Mouse (Mus musculus): ENCODE measurements around the gene Hoxa6. TPM values are rescaled to one million over a fixed set of nuclear protein-coding genes. Genes with fewer than 3 reads are reported as not detected.

The Hoxa6 gene
- polyA plus RNA-seq, 1 experiment from 2014 or later, result not detected

- Histone ChIP-seq H3K4me2 (ENCODE audit: low read length) (peak overlapping the region; percentile 44), H3K4me1 (ENCODE audit: control insufficient read depth in 2 of 2, insufficient read depth in 2 of 2, low read length in 2 of 2) (peaks cover 4 to 15% of the 10 kb centered on the region in 2 experiments; a peak in 3 of 4 replicates), H3K4me3 (ENCODE audit: control insufficient read depth in 1 of 2, insufficient read depth in 1 of 2, low read depth in 1 of 2, low read length in 2 of 2) (peak overlapping the region; percentile 12 to 67; a peak in 3 of 4 replicates), H3K36me3 (ENCODE audit: control insufficient read depth, insufficient read depth, low read length) (no peaks in the 10 kb centered on the region), H3K9ac (ENCODE audit: low read length) (peak overlapping the region; percentile 52; the same call in 1 of the 2 replicates), H3K9me3 (ENCODE audit: control insufficient read depth, low read length) (no peaks in the 10 kb centered on the region), H3K27ac (replicated peaks in 1 of 2; ENCODE audit: control insufficient read depth in 1 of 2, insufficient read depth in 1 of 2, low read depth in 2 of 2, low read length in 2 of 2) (0 out of 4 replicates have a peak overlapping the region, but pooled peaks of 1 of the 2 experiments have one; percentile 28), H3K27me3 (ENCODE audit: control insufficient read depth, insufficient read depth, low read length) (peaks cover 100% of the 10 kb centered on the region)
- no peak for ATAC-seq (ENCODE audit: insufficient number of reproducible peaks, insufficient read depth, low FRiP score, low read depth)
- WGBS, result 11% methylated on average over 30 of the region's 30 CpGs
Observed at GRCm38 (mm10) chr6:52160511-52161335, 47.8 kb downstream of the Hoxa6 start.

- ATAC-seq (ENCODE audit: insufficient number of reproducible peaks, insufficient read depth, low FRiP score, low read depth), result no peak
- no peaks in the 10 kb centered on the region for H3K36me3 ChIP-seq (ENCODE audit: control insufficient read depth, insufficient read depth, low read length)
- no peaks in the 10 kb centered on the region for H3K9me3 ChIP-seq (ENCODE audit: control insufficient read depth, low read length)
- 8% methylated on average over 8 of the region's 9 CpGs for WGBS
- H3K27me3 ChIP-seq (ENCODE audit: control insufficient read depth, insufficient read depth, low read length), result peaks cover 100% of the 10 kb centered on the region
- H3K4me2 ChIP-seq (ENCODE audit: low read length), result peak overlapping the region; percentile 99
- peaks cover 4 to 15% of the 10 kb centered on the region in 2 experiments; a peak in 3 of 4 replicates for H3K4me1 ChIP-seq (ENCODE audit: control insufficient read depth in 2 of 2, insufficient read depth in 2 of 2, low read length in 2 of 2)
- no peak overlapping the region for H3K27ac ChIP-seq (replicated peaks in 1 of 2; ENCODE audit: control insufficient read depth in 1 of 2, insufficient read depth in 1 of 2, low read depth in 2 of 2, low read length in 2 of 2)
- H3K4me3 ChIP-seq (ENCODE audit: control insufficient read depth in 1 of 2, insufficient read depth in 1 of 2, low read depth in 1 of 2, low read length in 2 of 2), result peak overlapping the region; percentile 10 to 67; a peak in 3 of 4 replicates
- 0 out of 2 replicates have a peak overlapping the region, but pooled peaks have one; percentile 52 for H3K9ac ChIP-seq (ENCODE audit: low read length)
Observed at GRCm38 (mm10) chr6:52159979-52160378, 48.5 kb downstream of the Hoxa6 start.

GRCm38 (mm10) chr6:52159164-52159761 lies 49.3 kb downstream of the Hoxa6 start:
- Histone ChIP-seq H3K27me3 (ENCODE audit: control insufficient read depth, insufficient read depth, low read length) (peaks cover 100% of the 10 kb centered on the region), H3K4me2 (ENCODE audit: low read length) (peak overlapping the region; percentile 99), H3K4me3 (ENCODE audit: control insufficient read depth in 1 of 2, insufficient read depth in 1 of 2, low read depth in 1 of 2, low read length in 2 of 2) (peak overlapping the region; percentile 63 to 67), H3K36me3 (ENCODE audit: control insufficient read depth, insufficient read depth, low read length) (no peaks in the 10 kb centered on the region), H3K4me1 (ENCODE audit: control insufficient read depth in 2 of 2, insufficient read depth in 2 of 2, low read length in 2 of 2) (peaks cover 4 to 15% of the 10 kb centered on the region in 2 experiments; a peak in 3 of 4 replicates), H3K27ac (replicated peaks in 1 of 2; ENCODE audit: control insufficient read depth in 1 of 2, insufficient read depth in 1 of 2, low read depth in 2 of 2, low read length in 2 of 2) (peak overlapping the region; percentile 55 to 67), H3K9ac (ENCODE audit: low read length) (peak overlapping the region; percentile 67), H3K9me3 (ENCODE audit: control insufficient read depth, low read length) (no peaks in the 10 kb centered on the region)
- 7% methylated on average over 12 of the region's 12 CpGs for WGBS
- ATAC-seq (ENCODE audit: insufficient number of reproducible peaks, insufficient read depth, low FRiP score, low read depth), result peak; percentile 27; the same call in 1 of the 2 replicates

- peak within 1 kb of the TSS; percentile 63 to 67 for H3K4me3 ChIP-seq (ENCODE audit: control insufficient read depth in 1 of 2, insufficient read depth in 1 of 2, low read depth in 1 of 2, low read length in 2 of 2)
- no peaks in the 10 kb centered on the region for H3K36me3 ChIP-seq (ENCODE audit: control insufficient read depth, insufficient read depth, low read length)
- 1% methylated on average over 52 of the region's 55 CpGs for WGBS
- peaks cover 100% of the 10 kb centered on the region for H3K27me3 ChIP-seq (ENCODE audit: control insufficient read depth, insufficient read depth, low read length)
- ATAC-seq (ENCODE audit: insufficient number of reproducible peaks, insufficient read depth, low FRiP score, low read depth), result peak; percentile 67
- no peaks in the 10 kb centered on the region for H3K9me3 ChIP-seq (ENCODE audit: control insufficient read depth, low read length)
- H3K4me1 ChIP-seq (ENCODE audit: control insufficient read depth in 2 of 2, insufficient read depth in 2 of 2, low read length in 2 of 2), result peaks cover 3 to 15% of the 10 kb centered on the region in 2 experiments; a peak in 3 of 4 replicates
- H3K27ac ChIP-seq (replicated peaks in 1 of 2; ENCODE audit: control insufficient read depth in 1 of 2, insufficient read depth in 1 of 2, low read depth in 2 of 2, low read length in 2 of 2), result peak within 1 kb of the TSS; percentile 55 to 67
- H3K4me2 ChIP-seq (ENCODE audit: low read length), result peak within 1 kb of the TSS; percentile 99
- H3K9ac ChIP-seq (ENCODE audit: low read length), result peak within 1 kb of the TSS; percentile 67
Observed at GRCm38 (mm10) chr6:52158276-52159051, 50.1 kb downstream of the Hoxa6 start, which contains the start of gene Hoxa1. Hoxa1 (minus strand) TSS chr6:52158317.

- no peaks in the 10 kb centered on the region for H3K36me3 ChIP-seq (ENCODE audit: control insufficient read depth, insufficient read depth, low read length)
- peak overlapping the region; percentile 99 for H3K4me2 ChIP-seq (ENCODE audit: low read length)
- no peak for ATAC-seq (ENCODE audit: insufficient number of reproducible peaks, insufficient read depth, low FRiP score, low read depth)
- H3K9me3 ChIP-seq (ENCODE audit: control insufficient read depth, low read length), result no peaks in the 10 kb centered on the region
- WGBS, result under 1% methylated on average over 32 of the region's 32 CpGs
- peak overlapping the region; percentile 63 to 67 for H3K4me3 ChIP-seq (ENCODE audit: control insufficient read depth in 1 of 2, insufficient read depth in 1 of 2, low read depth in 1 of 2, low read length in 2 of 2)
- peak overlapping the region; percentile 9; the same call in 1 of the 2 replicates for H3K9ac ChIP-seq (ENCODE audit: low read length)
- H3K27ac ChIP-seq (replicated peaks in 1 of 2; ENCODE audit: control insufficient read depth in 1 of 2, insufficient read depth in 1 of 2, low read depth in 2 of 2, low read length in 2 of 2), result no peak overlapping the region
- H3K27me3 ChIP-seq (ENCODE audit: control insufficient read depth, insufficient read depth, low read length), result peaks cover 100% of the 10 kb centered on the region
- peaks cover 0 to 15% of the 10 kb centered on the region in 2 experiments; a peak in 3 of 4 replicates for H3K4me1 ChIP-seq (ENCODE audit: control insufficient read depth in 2 of 2, insufficient read depth in 2 of 2, low read length in 2 of 2)
Observed at GRCm38 (mm10) chr6:52157466-52158275, 50.9 kb downstream of the Hoxa6 start.

GRCm38 (mm10) chr6:52156551-52157200 lies 51.8 kb downstream of the Hoxa6 start:
- WGBS, result 3% methylated on average over 20 of the region's 20 CpGs
- Histone ChIP-seq H3K4me2 (ENCODE audit: low read length) (peak overlapping the region; percentile 99; the same call in 1 of the 2 replicates), H3K27ac (replicated peaks in 1 of 2; ENCODE audit: control insufficient read depth in 1 of 2, insufficient read depth in 1 of 2, low read depth in 2 of 2, low read length in 2 of 2) (no peak overlapping the region), H3K4me3 (ENCODE audit: control insufficient read depth in 1 of 2, insufficient read depth in 1 of 2, low read depth in 1 of 2, low read length in 2 of 2) (peak overlapping the region; percentile 63 to 67; a peak in 2 of 4 replicates), H3K36me3 (ENCODE audit: control insufficient read depth, insufficient read depth, low read length) (no peaks in the 10 kb centered on the region), H3K9me3 (ENCODE audit: control insufficient read depth, low read length) (no peaks in the 10 kb centered on the region), H3K9ac (ENCODE audit: low read length) (no peak overlapping the region), H3K4me1 (ENCODE audit: control insufficient read depth in 2 of 2, insufficient read depth in 2 of 2, low read length in 2 of 2) (peaks cover 0 to 15% of the 10 kb centered on the region in 2 experiments; a peak in 3 of 4 replicates), H3K27me3 (ENCODE audit: control insufficient read depth, insufficient read depth, low read length) (peaks cover 100% of the 10 kb centered on the region)
- no peak for ATAC-seq (ENCODE audit: insufficient number of reproducible peaks, insufficient read depth, low FRiP score, low read depth)
